Mouse (Mus musculus): ENCODE measurements around the gene Baiap2. TPM values are rescaled to one million over a fixed set of nuclear protein-coding genes. Genes with fewer than 3 reads are reported as not detected.

Gene Baiap2
- polyA plus RNA-seq, 1 experiment: 151 TPM

- Histone ChIP-seq H3K4me3 (ENCODE audit: control insufficient read depth, low read depth, low read length) (no peak overlapping the region), H3K27me3 (ENCODE audit: control insufficient read depth, insufficient read depth, low read length) (no peaks in the 10 kb centered on the region), H3K4me1 (ENCODE audit: control insufficient read depth, insufficient read depth, low read length) (peaks cover 15% of the 10 kb centered on the region), H3K36me3 (ENCODE audit: control insufficient read depth, insufficient read depth, low read length) (no peaks in the 10 kb centered on the region), H3K27ac (ENCODE audit: control insufficient read depth, insufficient read depth, low read depth, low read length) (no peak overlapping the region)
- TF ChIP-seq CTCF (IDR thresholded peaks at IDR 0.05; ENCODE audit: control insufficient read depth, insufficient read depth, insufficient replicate concordance, low read depth, low read length): peak; percentile 72; the same call in 1 of the 2 replicates
- no peak for TF ChIP-seq POLR2A (IDR thresholded peaks at IDR 0.05; ENCODE audit: control insufficient read depth, low read depth, low read length)
Measured at GRCm38 (mm10) chr11:119904621-119905286, 37.8 kb upstream of the Baiap2 start.

- Histone ChIP-seq H3K4me1 (ENCODE audit: control insufficient read depth, insufficient read depth, low read length) (peaks cover 18% of the 10 kb centered on the region), H3K36me3 (ENCODE audit: control insufficient read depth, insufficient read depth, low read length) (no peaks in the 10 kb centered on the region), H3K4me3 (ENCODE audit: control insufficient read depth, low read depth, low read length) (no peak overlapping the region), H3K27me3 (ENCODE audit: control insufficient read depth, insufficient read depth, low read length) (no peaks in the 10 kb centered on the region), H3K27ac (ENCODE audit: control insufficient read depth, insufficient read depth, low read depth, low read length) (no peak overlapping the region)
- TF ChIP-seq CTCF (IDR thresholded peaks at IDR 0.05; ENCODE audit: control insufficient read depth, insufficient read depth, insufficient replicate concordance, low read depth, low read length): no peak
- TF ChIP-seq POLR2A (IDR thresholded peaks at IDR 0.05; ENCODE audit: control insufficient read depth, low read depth, low read length): no peak
Measured at GRCm38 (mm10) chr11:119905794-119906193, 36.8 kb upstream of the Baiap2 start.

- no peaks in the 10 kb centered on the region for H3K27me3 ChIP-seq (ENCODE audit: control insufficient read depth, insufficient read depth, low read length)
- no peaks in the 10 kb centered on the region for H3K36me3 ChIP-seq (ENCODE audit: control insufficient read depth, insufficient read depth, low read length)
- peaks cover 18% of the 10 kb centered on the region for H3K4me1 ChIP-seq (ENCODE audit: control insufficient read depth, insufficient read depth, low read length)
- no peak overlapping the region for H3K4me3 ChIP-seq (ENCODE audit: control insufficient read depth, low read depth, low read length)
- TF ChIP-seq POLR2A (IDR thresholded peaks at IDR 0.05; ENCODE audit: control insufficient read depth, low read depth, low read length) (no peak), CTCF (IDR thresholded peaks at IDR 0.05; ENCODE audit: control insufficient read depth, insufficient read depth, insufficient replicate concordance, low read depth, low read length) (no peak)
- H3K27ac ChIP-seq (ENCODE audit: control insufficient read depth, insufficient read depth, low read depth, low read length): no peak overlapping the region
Measured at GRCm38 (mm10) chr11:119907006-119907650, 35.4 kb upstream of the Baiap2 start.

GRCm38 (mm10) chr11:119907711-119908110 lies 34.9 kb upstream of the Baiap2 start:
- H3K4me3 ChIP-seq (ENCODE audit: control insufficient read depth, low read depth, low read length): no peak overlapping the region
- H3K4me1 ChIP-seq (ENCODE audit: control insufficient read depth, insufficient read depth, low read length): peaks cover 18% of the 10 kb centered on the region
- TF ChIP-seq CTCF (IDR thresholded peaks at IDR 0.05; ENCODE audit: control insufficient read depth, insufficient read depth, insufficient replicate concordance, low read depth, low read length): no peak
- TF ChIP-seq POLR2A (IDR thresholded peaks at IDR 0.05; ENCODE audit: control insufficient read depth, low read depth, low read length): no peak
- no peaks in the 10 kb centered on the region for H3K36me3 ChIP-seq (ENCODE audit: control insufficient read depth, insufficient read depth, low read length)
- no peaks in the 10 kb centered on the region for H3K27me3 ChIP-seq (ENCODE audit: control insufficient read depth, insufficient read depth, low read length)
- H3K27ac ChIP-seq (ENCODE audit: control insufficient read depth, insufficient read depth, low read depth, low read length): no peak overlapping the region

- Histone ChIP-seq H3K4me1 (ENCODE audit: control insufficient read depth, insufficient read depth, low read length) (peaks cover 31% of the 10 kb centered on the region), H3K27me3 (ENCODE audit: control insufficient read depth, insufficient read depth, low read length) (no peaks in the 10 kb centered on the region), H3K36me3 (ENCODE audit: control insufficient read depth, insufficient read depth, low read length) (no peaks in the 10 kb centered on the region), H3K4me3 (ENCODE audit: control insufficient read depth, low read depth, low read length) (no peak overlapping the region), H3K27ac (ENCODE audit: control insufficient read depth, insufficient read depth, low read depth, low read length) (no peak overlapping the region)
- TF ChIP-seq CTCF (IDR thresholded peaks at IDR 0.05; ENCODE audit: control insufficient read depth, insufficient read depth, insufficient replicate concordance, low read depth, low read length) (peak; percentile 79), POLR2A (IDR thresholded peaks at IDR 0.05; ENCODE audit: control insufficient read depth, low read depth, low read length) (no peak)
Measured at GRCm38 (mm10) chr11:119909436-119909835, 33.1 kb upstream of the Baiap2 start.

- H3K27me3 ChIP-seq (ENCODE audit: control insufficient read depth, insufficient read depth, low read length): no peaks in the 10 kb centered on the region
- peak overlapping the region; percentile 90 for H3K4me3 ChIP-seq (ENCODE audit: control insufficient read depth, low read depth, low read length)
- H3K36me3 ChIP-seq (ENCODE audit: control insufficient read depth, insufficient read depth, low read length): peaks cover 2% of the 10 kb centered on the region; the same call in 1 of the 2 replicates
- TF ChIP-seq CTCF (IDR thresholded peaks at IDR 0.05; ENCODE audit: control insufficient read depth, insufficient read depth, insufficient replicate concordance, low read depth, low read length): no peak
- TF ChIP-seq POLR2A (IDR thresholded peaks at IDR 0.05; ENCODE audit: control insufficient read depth, low read depth, low read length): no peak
- H3K27ac ChIP-seq (ENCODE audit: control insufficient read depth, insufficient read depth, low read depth, low read length): no peak overlapping the region
- peaks cover 30% of the 10 kb centered on the region for H3K4me1 ChIP-seq (ENCODE audit: control insufficient read depth, insufficient read depth, low read length)
Measured at GRCm38 (mm10) chr11:119912845-119913244, 29.7 kb upstream of the Baiap2 start.

GRCm38 (mm10) chr11:119913291-119913934 lies 29.1 kb upstream of the Baiap2 start, which contains the start of gene Chmp6:
Gene Chmp6 (plus strand): TSS chr11:119913441.
- H3K36me3 ChIP-seq (ENCODE audit: control insufficient read depth, insufficient read depth, low read length): peaks cover 2% of the 10 kb centered on the region; the same call in 1 of the 2 replicates
- H3K4me3 ChIP-seq (ENCODE audit: control insufficient read depth, low read depth, low read length): peak within 1 kb of the TSS; percentile 90
- TF ChIP-seq CTCF (IDR thresholded peaks at IDR 0.05; ENCODE audit: control insufficient read depth, insufficient read depth, insufficient replicate concordance, low read depth, low read length) (0 out of 2 replicates have a peak, but pooled peaks have one; percentile 2), POLR2A (IDR thresholded peaks at IDR 0.05; ENCODE audit: control insufficient read depth, low read depth, low read length) (peak; percentile 48; the same call in 1 of the 2 replicates)
- H3K4me1 ChIP-seq (ENCODE audit: control insufficient read depth, insufficient read depth, low read length): peaks cover 27% of the 10 kb centered on the region
- no peaks in the 10 kb centered on the region for H3K27me3 ChIP-seq (ENCODE audit: control insufficient read depth, insufficient read depth, low read length)
- peak within 1 kb of the TSS; percentile 29; the same call in 1 of the 2 replicates for H3K27ac ChIP-seq (ENCODE audit: control insufficient read depth, insufficient read depth, low read depth, low read length)

Data from testis, adult 2 months (tissue).